Mouse (Mus musculus) stomach, embryonic 16.5 days (tissue): ENCODE measurements at regions not wholly inside any gene's neighbourhood (a gene's known extent, or its start where the extent isn't known, plus 50 kb on each side); places are given as distances from the start of the nearest gene placed in this dataset.

Experiments
- ATAC-seq: fragments of 200-750 bp; cut with Nextera tagmentation; 2 replicates; pipeline ENCODE4 v1.8.0; 2017; ENCODE audit warnings: moderate number of reproducible peaks, moderate TSS enrichment; ENCODE audit not compliant: insufficient read depth, low FRiP score
- H3K27ac ChIP-seq: fragments of 300-500 bp; sonication (generic); 2 replicates; pipeline ENCODE4 v1.5.1; 2014; ENCODE audit warnings: low read length
- H3K27me3 ChIP-seq: fragments of 300-500 bp; sonication (generic); 2 replicates; pipeline ENCODE4 v1.6.1; 2014; ENCODE audit warnings: low read length, control low read depth, mixed read lengths; ENCODE audit not compliant: control insufficient read depth, insufficient read depth
- H3K36me3 ChIP-seq: fragments of 300-500 bp; sonication (generic); 2 replicates; pipeline ENCODE4 v1.6.1; 2014; ENCODE audit warnings: low read length; ENCODE audit not compliant: control insufficient read depth, insufficient read depth
- H3K4me1 ChIP-seq: fragments of 300-500 bp; sonication (generic); 2 replicates; pipeline ENCODE4 v1.6.1; 2014; ENCODE audit warnings: low read length, control low read depth, mixed read lengths; ENCODE audit not compliant: control insufficient read depth, insufficient read depth
- H3K4me2 ChIP-seq: fragments of 300-500 bp; sonication (generic); 2 replicates; pipeline ENCODE4 v1.6.1; 2014; ENCODE audit warnings: low read depth, low read length, mixed read lengths
- H3K4me3 ChIP-seq: fragments of 300-500 bp; sonication (generic); replicated peaks from 2 replicates; pipeline ENCODE4 v1.5.1; 2014; ENCODE audit warnings: mild to moderate bottlenecking, low read length
- H3K9ac ChIP-seq: fragments of 300-500 bp; sonication (generic); 2 replicates; pipeline ENCODE4 v1.6.1; 2014; ENCODE audit warnings: low read length
- H3K9me3 ChIP-seq: fragments of 300-500 bp; sonication (generic); replicated peaks from 2 replicates; pipeline ENCODE4 v1.6.1; 2016; ENCODE audit warnings: low read length, control low read depth; ENCODE audit not compliant: control insufficient read depth
- WGBS: fragments of 180-500 bp; shearing (Covaris S2); extraction: QIAGEN DNeasy Blood & Tissue Kit; methylation state at CpG from one replicate; pipeline ENCODE4 v1.1.7; 2014; 5-methylcytosine and 5-hydroxymethylcytosine counted together

- 65% methylated on average over 4 of the region's 4 CpGs for WGBS
Observed at GRCm38 (mm10) chr1:83879109-83879399, 471.1 kb upstream of the Sphkap start.

GRCm38 (mm10) chr1:83878330-83879108 lies 470.5 kb upstream of the Sphkap start:
- Histone ChIP-seq H3K27me3 (no peaks in the 10 kb centered on the region), H3K4me1 (no peaks in the 10 kb centered on the region), H3K4me2 (no peak overlapping the region), H3K4me3 (no peak overlapping the region), H3K36me3 (no peaks in the 10 kb centered on the region), H3K9me3 (no peaks in the 10 kb centered on the region), H3K27ac (no peak overlapping the region), H3K9ac (no peak overlapping the region)
- ATAC-seq: no peak
- 76% methylated on average over 8 of the region's 8 CpGs for WGBS

More at GRCm38 (mm10) chr1:83879109-83879399, 471.1 kb upstream of the Sphkap start:
- Histone ChIP-seq H3K27me3 (no peaks in the 10 kb centered on the region), H3K36me3 (no peaks in the 10 kb centered on the region), H3K9me3 (no peaks in the 10 kb centered on the region), H3K9ac (no peak overlapping the region), H3K4me1 (no peaks in the 10 kb centered on the region), H3K4me2 (no peak overlapping the region), H3K4me3 (no peak overlapping the region), H3K27ac (no peak overlapping the region)
- no peak for ATAC-seq

- H3K9ac ChIP-seq: no peak overlapping the region
- H3K4me2 ChIP-seq: no peak overlapping the region
- no peaks in the 10 kb centered on the region for H3K4me1 ChIP-seq
- no peak overlapping the region for H3K4me3 ChIP-seq
- WGBS: 33% methylated on average over 5 of the region's 5 CpGs
- no peak overlapping the region for H3K27ac ChIP-seq
- ATAC-seq: no peak; the same call in 1 of the 2 replicates
- H3K9me3 ChIP-seq: no peaks in the 10 kb centered on the region
- no peaks in the 10 kb centered on the region for H3K36me3 ChIP-seq
- no peaks in the 10 kb centered on the region for H3K27me3 ChIP-seq
Observed at GRCm38 (mm10) chr1:83870853-83871567, 463.0 kb upstream of the Sphkap start.

GRCm38 (mm10) chr1:83869046-83869445 lies 461.0 kb upstream of the Sphkap start:
- H3K4me1 ChIP-seq: no peaks in the 10 kb centered on the region
- no peaks in the 10 kb centered on the region for H3K9me3 ChIP-seq
- no peak for ATAC-seq
- WGBS: 73% methylated on average over 2 of the region's 2 CpGs
- no peaks in the 10 kb centered on the region for H3K36me3 ChIP-seq
- no peak overlapping the region for H3K4me3 ChIP-seq
- no peak overlapping the region for H3K27ac ChIP-seq
- H3K27me3 ChIP-seq: no peaks in the 10 kb centered on the region
- no peak overlapping the region for H3K4me2 ChIP-seq
- no peak overlapping the region for H3K9ac ChIP-seq

GRCm38 (mm10) chr1:83862541-83862940 lies 454.5 kb upstream of the Sphkap start:
- no peak overlapping the region for H3K4me3 ChIP-seq
- no peak overlapping the region for H3K9ac ChIP-seq
- 29% methylated on average over 1 of the region's 1 CpGs for WGBS
- H3K27ac ChIP-seq: no peak overlapping the region
- ATAC-seq: no peak
- H3K4me1 ChIP-seq: no peaks in the 10 kb centered on the region
- no peaks in the 10 kb centered on the region for H3K36me3 ChIP-seq
- H3K27me3 ChIP-seq: no peaks in the 10 kb centered on the region
- H3K9me3 ChIP-seq: no peaks in the 10 kb centered on the region
- H3K4me2 ChIP-seq: no peak overlapping the region

GRCm38 (mm10) chr1:83862128-83862527 lies 454.1 kb upstream of the Sphkap start:
- Histone ChIP-seq H3K4me3 (no peak overlapping the region), H3K27me3 (no peaks in the 10 kb centered on the region), H3K27ac (no peak overlapping the region), H3K9ac (no peak overlapping the region), H3K36me3 (no peaks in the 10 kb centered on the region), H3K4me1 (no peaks in the 10 kb centered on the region), H3K4me2 (no peak overlapping the region), H3K9me3 (no peaks in the 10 kb centered on the region)
- WGBS: 76% methylated on average over 3 of the region's 3 CpGs
- ATAC-seq: no peak

- ATAC-seq: no peak
- no peaks in the 10 kb centered on the region for H3K9me3 ChIP-seq
- no peak overlapping the region for H3K4me3 ChIP-seq
- no peak overlapping the region for H3K27ac ChIP-seq
- WGBS: 67% methylated on average over 3 of the region's 3 CpGs
- no peaks in the 10 kb centered on the region for H3K27me3 ChIP-seq
- no peaks in the 10 kb centered on the region for H3K36me3 ChIP-seq
- no peak overlapping the region for H3K9ac ChIP-seq
- H3K4me1 ChIP-seq: no peaks in the 10 kb centered on the region
- H3K4me2 ChIP-seq: no peak overlapping the region
Observed at GRCm38 (mm10) chr1:83859732-83860424, 451.9 kb upstream of the Sphkap start.

GRCm38 (mm10) chr1:83853996-83854395 lies 446.0 kb upstream of the Sphkap start:
- Histone ChIP-seq H3K9ac (no peak overlapping the region), H3K4me1 (no peaks in the 10 kb centered on the region), H3K9me3 (no peaks in the 10 kb centered on the region), H3K36me3 (no peaks in the 10 kb centered on the region), H3K27ac (no peak overlapping the region), H3K27me3 (no peaks in the 10 kb centered on the region), H3K4me3 (no peak overlapping the region), H3K4me2 (no peak overlapping the region)
- no peak for ATAC-seq
- WGBS: 89% methylated on average over 5 of the region's 5 CpGs

DNA sequence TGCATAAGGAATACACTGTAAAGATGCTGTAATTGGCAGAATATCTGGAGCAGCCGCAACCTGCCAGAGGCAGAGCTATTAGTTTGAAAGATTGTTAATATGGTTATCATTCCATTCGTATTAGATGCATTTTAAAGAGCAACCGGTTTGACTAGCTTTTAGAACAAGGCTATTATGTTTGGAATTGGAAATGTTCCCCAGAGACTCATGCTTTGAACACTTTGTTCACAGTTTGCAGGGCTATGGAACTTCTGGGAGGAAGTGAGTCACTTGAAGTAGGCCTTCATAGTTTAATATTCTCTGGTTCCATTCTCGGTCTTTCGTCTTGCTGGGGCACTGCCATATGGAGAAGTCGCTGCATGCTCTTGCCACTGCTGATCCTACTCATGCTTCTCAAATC lies 443.1 kb upstream of the Sphkap start:
- H3K36me3 ChIP-seq: no peaks in the 10 kb centered on the region
- no peaks in the 10 kb centered on the region for H3K9me3 ChIP-seq
- H3K27me3 ChIP-seq: no peaks in the 10 kb centered on the region
- WGBS: 60% methylated on average over 6 of the region's 6 CpGs
- H3K27ac ChIP-seq: no peak overlapping the region
- no peaks in the 10 kb centered on the region for H3K4me1 ChIP-seq
- ATAC-seq: no peak
- no peak overlapping the region for H3K9ac ChIP-seq
- H3K4me2 ChIP-seq: no peak overlapping the region
- no peak overlapping the region for H3K4me3 ChIP-seq
